Mouse (Mus musculus) E14TG2a.4 (cell line): ENCODE data around the gene Picalm.

Experiments used
- CTCF ChIP-seq: conservative IDR thresholded peaks from 2 replicates; pipeline ENCODE4 v1.5.1; 2014; ENCODE audit warnings: low read length
- NANOG ChIP-seq: IDR thresholded peaks from 2 replicates; pipeline ENCODE4 v1.6.1; 2014; ENCODE audit warnings: borderline replicate concordance, low read length, mixed read lengths
- POU5F1 ChIP-seq: IDR thresholded peaks from 2 replicates; pipeline ENCODE4 v1.6.1; 2014; ENCODE audit warnings: low read length, borderline replicate concordance

DNA sequence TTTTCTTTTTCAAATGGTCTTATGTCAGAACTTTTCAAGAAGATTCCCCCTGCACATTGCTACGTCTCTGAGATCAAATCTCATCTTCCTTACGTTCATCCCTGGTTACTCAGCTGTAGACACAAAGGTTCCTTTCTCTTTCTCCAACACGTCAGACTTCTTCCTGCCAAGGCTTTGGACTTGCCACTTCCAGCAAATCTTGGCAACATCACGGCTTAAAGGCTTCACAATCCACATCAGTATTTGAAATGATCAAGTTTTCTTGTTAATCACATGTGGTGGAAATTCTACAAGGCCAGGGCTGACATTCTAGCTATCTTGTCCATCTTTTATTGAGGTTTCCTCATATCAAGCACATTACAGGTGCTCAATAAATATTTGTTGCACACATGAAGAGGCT lies 39.0 kb upstream of the Picalm start:
- TF ChIP-seq CTCF (no peak), POU5F1 (no peak), NANOG (no peak)
